ENCODE assay signal across 8 mouse cellular contexts in genomic region chr11:121434156-121435155, GRCm38 (mm10). TPM values are rescaled to one million over a fixed set of nuclear protein-coding genes. Genes with fewer than 3 reads are reported as not detected.
DNase-seq lines count a peak whose midpoint lies in the region; ATAC-seq and TF ChIP-seq lines count a peak whose summit lies in the region.

TSS of gene Fn3k (plus strand) at chr11:121434913.

- peak within 1 kb of the TSS; percentile 31; the same call in 1 of the 2 replicates for H3K9ac ChIP-seq in hindbrain, embryonic 11.5 days (ENCODE audit: low read depth, low read length)
- H3K9ac ChIP-seq in lung, postnatal 0 days (replicated peaks; ENCODE audit: low read depth) = 0 out of 2 replicates have a peak within 1 kb of the TSS, but pooled peaks have one; percentile 23

- no peaks in the 10 kb centered on the region for H3K9me3 ChIP-seq in hindbrain, embryonic 11.5 days (ENCODE audit: control insufficient read depth, low read length)
- H3K9me3 ChIP-seq in lung, postnatal 0 days (ENCODE audit: low read length) = no peaks in the 10 kb centered on the region

- no peak for TF ChIP-seq EP300 in lung, postnatal 0 days (IDR thresholded peaks at IDR 0.05)

- no peak for TF ChIP-seq CTCF in lung, postnatal 0 days (IDR thresholded peaks at IDR 0.05)

- H3K4me3 ChIP-seq in hindbrain, embryonic 11.5 days (ENCODE audit: low read depth, low read length) = peak within 1 kb of the TSS; percentile 30
- peak within 1 kb of the TSS; percentile 36 for H3K4me3 ChIP-seq in lung, postnatal 0 days (ENCODE audit: low read depth, low read length)

- no peaks in the 10 kb centered on the region for H3K27me3 ChIP-seq in hindbrain, embryonic 11.5 days (ENCODE audit: control insufficient read depth, insufficient read depth, low read length)
- no peaks in the 10 kb centered on the region for H3K27me3 ChIP-seq in lung, postnatal 0 days (replicated peaks; ENCODE audit: insufficient read depth, low read length)

- 9% methylated on average over 30 of the region's 30 CpGs for WGBS in hindbrain, embryonic 11.5 days
- WGBS in lung, postnatal 0 days = 6% methylated on average over 30 of the region's 30 CpGs

- peak; percentile 91 for ATAC-seq in hindbrain, embryonic 11.5 days (ENCODE audit: low FRiP score)
- peak; percentile 96 for ATAC-seq in lung, postnatal 0 days

- H3K4me1 ChIP-seq in hindbrain, embryonic 11.5 days (replicated peaks; ENCODE audit: control insufficient read depth, insufficient read depth, low read length) = no peaks in the 10 kb centered on the region
- peaks cover 5% of the 10 kb centered on the region for H3K4me1 ChIP-seq in lung, postnatal 0 days (ENCODE audit: insufficient read depth, low read depth, low read length)

- no peak within 1 kb of the TSS for H3K27ac ChIP-seq in hindbrain, embryonic 11.5 days (ENCODE audit: low read depth, low read length)
- H3K27ac ChIP-seq in lung, postnatal 0 days (ENCODE audit: low read length) = no peak within 1 kb of the TSS

- no peaks in the 10 kb centered on the region for H3K36me3 ChIP-seq in hindbrain, embryonic 11.5 days (ENCODE audit: control insufficient read depth, insufficient read depth, low read length)
- no peaks in the 10 kb centered on the region for H3K36me3 ChIP-seq in lung, postnatal 0 days (ENCODE audit: insufficient read depth, low read length)

- H3K4me2 ChIP-seq in hindbrain, embryonic 11.5 days (replicated peaks; ENCODE audit: low read depth, low read length) = peak within 1 kb of the TSS; percentile 57
- H3K4me2 ChIP-seq in lung, postnatal 0 days (replicated peaks; ENCODE audit: low read depth, low read length) = peak within 1 kb of the TSS; percentile 65

- DNase-seq in MEL-GATA-1-ER (ENCODE audit: extremely low read depth, low read depth) = peak; percentile 62
- DNase-seq in cerebellum, adult 9-10 months = peak; percentile 98
- peak; percentile 95 to 97 for DNase-seq in frontal cortex, adult 2 months (ENCODE audit: extremely low spot score in 1 of 2, low spot score in 1 of 2)
- peak; percentile 77 for DNase-seq in hindbrain, embryonic 11.5 days (ENCODE audit: low spot score)
- peak; percentile 85 to 90 for DNase-seq in layer of hippocampus, postnatal 10 days (ENCODE audit: low spot score in 2 of 2)
- DNase-seq in lung, postnatal 0 days (ENCODE audit: low spot score) = peak; percentile 90
- DNase-seq in ovary, postnatal 10 days (ENCODE audit: low spot score) = peak; percentile 45
- peak; percentile 96 for DNase-seq in thymus, postnatal 0 days (ENCODE audit: low spot score)

RNA-seq across cellular contexts. Expression of gene Fn3k, which starts in this region (rescaled TPM):
- polyA plus RNA-seq in frontal cortex, adult 2 months (2012; rRNA removed) = 42.5 and 44.7 TPM in 2 replicates
- 2.1 and 2.6 TPM in 2 replicates for polyA plus RNA-seq in hindbrain, embryonic 11.5 days (2014; fragmentation: Nextera tagmentation; extraction: Ambion mirVana)
- 10 to 100 TPM; 12.2 to 16.4 TPM for total RNA-seq in layer of hippocampus, postnatal 10 days (2021)
- 0.81 and 1.3 TPM in 2 replicates for polyA plus RNA-seq in lung, postnatal 0 days (2015; fragmentation: Nextera tagmentation; extraction: Ambion mirVana)
- polyA plus RNA-seq in thymus, postnatal 0 days (2015; fragmentation: Nextera tagmentation; extraction: Ambion mirVana) = 6.8 and 6.9 TPM in 2 replicates

Comparison
In these comparisons a context has a peak if more than half of its experiments do, and no peak if none do; other contexts are left out.
1. DNase-seq: peak in every context shown above with its lines; median percentile 98 in cerebellum, adult 9-10 months; 96 in frontal cortex, adult 2 months; 96 in thymus, postnatal 0 days; 90 in lung, postnatal 0 days; 88 in layer of hippocampus, postnatal 10 days; 77 in hindbrain, embryonic 11.5 days; 62 in MEL-GATA-1-ER; 45 in ovary, postnatal 10 days.